Comparison of ENCODE assay signal across 8 mouse cellular contexts in genomic region chr2:152011724-152012123, GRCm38 (mm10). TPM values are rescaled to one million over a fixed set of nuclear protein-coding genes. Genes with fewer than 3 reads are reported as not detected.
A peak's percentile ranks its signal among the peaks of the same experiment; 100 is the strongest.
DNase-seq lines count a peak whose midpoint lies in the region; ATAC-seq and TF ChIP-seq lines count a peak whose summit lies in the region.

No protein-coding gene starts in this region.

- H3K9ac ChIP-seq in heart, adult 2 months (ENCODE audit: low read depth, low read length), result no peak overlapping the region
- no peak overlapping the region for H3K9ac ChIP-seq in MEL (ENCODE audit: control insufficient read depth, low read depth, low read length, poor library complexity, severe bottlenecking)
- H3K9ac ChIP-seq in hindbrain, embryonic 15.5 days, result no peak overlapping the region
- H3K9ac ChIP-seq in midbrain, embryonic 11.5 days (ENCODE audit: low read length), result no peak overlapping the region

- no peak for TF ChIP-seq POLR2A in heart, adult 2 months (IDR thresholded peaks at IDR 0.05; ENCODE audit: insufficient read depth, low read depth, low read length)
- TF ChIP-seq POLR2A in MEL (IDR thresholded peaks at IDR 0.05; ENCODE audit: control insufficient read depth in 1 of 2, insufficient read depth in 1 of 2, low read depth in 1 of 2, low read length in 2 of 2, poor library complexity in 1 of 2), result no peak

- no peak overlapping the region for H3K4me3 ChIP-seq in heart, adult 2 months
- H3K4me3 ChIP-seq in heart, embryonic 10.5 days, result no peak overlapping the region
- no peak overlapping the region for H3K4me3 ChIP-seq in MEL (ENCODE audit: control insufficient read depth in 1 of 2, insufficient read depth in 1 of 2, low read depth in 2 of 2, low read length in 2 of 2)
- H3K4me3 ChIP-seq in hindbrain, embryonic 15.5 days, result no peak overlapping the region
- H3K4me3 ChIP-seq in midbrain, embryonic 11.5 days (ENCODE audit: low read depth, low read length), result no peak overlapping the region

- TF ChIP-seq CTCF in heart, adult 2 months (IDR thresholded peaks at IDR 0.05), result peak; percentile 40
- TF ChIP-seq CTCF in MEL (IDR thresholded peaks at IDR 0.05 in 2 of 3, conservative IDR thresholded peaks at IDR 0.05 in 1 of 3; ENCODE audit: control insufficient read depth in 1 of 3, insufficient read depth in 1 of 3, low read depth in 2 of 3, low read length in 3 of 3, poor library complexity in 1 of 3, severe bottlenecking in 1 of 3), result peak in 2 of 3 experiments; percentile 13 to 50; a peak in 3 of 6 replicates

- intact Hi-C loops in heart, adult 2 months (cut with DNase I), result no loop called here

- WGBS in heart, adult 2 months, result 46% methylated on average over 2 of the region's 2 CpGs
- 32% methylated on average over 2 of the region's 2 CpGs for WGBS in heart, embryonic 10.5 days
- 37% methylated on average over 2 of the region's 2 CpGs for WGBS in hindbrain, embryonic 15.5 days
- WGBS in midbrain, embryonic 11.5 days, result 26% methylated on average over 2 of the region's 2 CpGs

- H3K27ac ChIP-seq in heart, adult 2 months, result peak overlapping the region; percentile 33; the same call in 1 of the 2 replicates
- H3K27ac ChIP-seq in heart, embryonic 10.5 days, result no peak overlapping the region
- no peak overlapping the region for H3K27ac ChIP-seq in MEL (ENCODE audit: control insufficient read depth, low read depth, low read length)
- 0 out of 2 replicates have a peak overlapping the region, but pooled peaks have one; percentile 30 for H3K27ac ChIP-seq in hindbrain, embryonic 15.5 days (replicated peaks)
- H3K27ac ChIP-seq in midbrain, embryonic 11.5 days (ENCODE audit: low read depth, low read length), result no peak overlapping the region

- DNase-seq in heart, adult 2 months, result no peak
- no peak for DNase-seq in heart, embryonic 10.5 days (ENCODE audit: low spot score)
- no peak for DNase-seq in MEL (ENCODE audit: low read depth, low spot score)
- DNase-seq in midbrain, embryonic 11.5 days (ENCODE audit: low spot score, missing footprints), result no peak
- DNase-seq in right cerebral cortex, postnatal 10 days (ENCODE audit: low spot score in 2 of 2), result no peak
- DNase-seq in gastrocnemius, postnatal 4 days (ENCODE audit: low spot score in 2 of 2), result no peak
- DNase-seq in thymus, postnatal 10 days (ENCODE audit: low spot score in 2 of 2), result no peak

- peak; percentile 39; the same call in 1 of the 2 replicates for ATAC-seq in hindbrain, embryonic 15.5 days (ENCODE audit: low FRiP score, low read depth)
- peak; percentile 33; the same call in 1 of the 2 replicates for ATAC-seq in midbrain, embryonic 11.5 days (ENCODE audit: low FRiP score)

- no peaks in the 10 kb centered on the region for H3K9me3 ChIP-seq in heart, embryonic 10.5 days
- no peaks in the 10 kb centered on the region for H3K9me3 ChIP-seq in MEL (replicated peaks; ENCODE audit: insufficient read depth, low read length)
- H3K9me3 ChIP-seq in hindbrain, embryonic 15.5 days, result no peaks in the 10 kb centered on the region
- no peaks in the 10 kb centered on the region for H3K9me3 ChIP-seq in midbrain, embryonic 11.5 days (ENCODE audit: control insufficient read depth, low read length)

- no peak overlapping the region for H3K4me2 ChIP-seq in hindbrain, embryonic 15.5 days
- no peak overlapping the region for H3K4me2 ChIP-seq in midbrain, embryonic 11.5 days

- TF ChIP-seq RAD21 in MEL (IDR thresholded peaks at IDR 0.05; ENCODE audit: low read depth, low read length), result peak; percentile 1

- TF ChIP-seq EP300 in heart, adult 2 months (IDR thresholded peaks at IDR 0.05; ENCODE audit: insufficient read depth, low read depth, low read length), result no peak
- TF ChIP-seq EP300 in MEL (IDR thresholded peaks at IDR 0.05; ENCODE audit: low read depth in 1 of 2, low read length in 2 of 2), result no peak

- H3K27me3 ChIP-seq in heart, adult 2 months (ENCODE audit: control insufficient read depth, insufficient read depth, low read length), result no peaks in the 10 kb centered on the region
- peaks cover 29% of the 10 kb centered on the region for H3K27me3 ChIP-seq in heart, embryonic 10.5 days (ENCODE audit: insufficient read depth, poor library complexity, severe bottlenecking)
- no peaks in the 10 kb centered on the region for H3K27me3 ChIP-seq in MEL (ENCODE audit: control insufficient read depth in 1 of 2, insufficient read depth in 2 of 2, low read length in 2 of 2)
- H3K27me3 ChIP-seq in hindbrain, embryonic 15.5 days, result no peaks in the 10 kb centered on the region
- H3K27me3 ChIP-seq in midbrain, embryonic 11.5 days (ENCODE audit: control insufficient read depth, insufficient read depth, low read length), result no peaks in the 10 kb centered on the region

- H3K79me2 ChIP-seq in heart, adult 2 months (replicated peaks; ENCODE audit: control insufficient read depth, insufficient read depth, low read length), result no peaks in the 10 kb centered on the region
- no peaks in the 10 kb centered on the region for H3K79me2 ChIP-seq in MEL (ENCODE audit: control insufficient read depth, insufficient read depth, low read length, poor library complexity)

- H3K4me1 ChIP-seq in heart, adult 2 months (ENCODE audit: control insufficient read depth, insufficient read depth, low read length), result peaks cover 5% of the 10 kb centered on the region
- no peaks in the 10 kb centered on the region for H3K4me1 ChIP-seq in heart, embryonic 10.5 days
- peaks cover 0 to 11% of the 10 kb centered on the region in 2 experiments; a peak in 1 of 4 replicates for H3K4me1 ChIP-seq in MEL (ENCODE audit: control insufficient read depth in 1 of 2, insufficient read depth in 2 of 2, low read length in 2 of 2)
- 0 out of 2 replicates have a peak, but pooled peaks cover 3% of the 10 kb centered on the region for H3K4me1 ChIP-seq in hindbrain, embryonic 15.5 days (replicated peaks)
- no peaks in the 10 kb centered on the region; the same call in 1 of the 2 replicates for H3K4me1 ChIP-seq in midbrain, embryonic 11.5 days (ENCODE audit: control insufficient read depth, insufficient read depth, low read length)

- no peaks in the 10 kb centered on the region for H3K36me3 ChIP-seq in heart, adult 2 months (ENCODE audit: control insufficient read depth, insufficient read depth, low read length)
- H3K36me3 ChIP-seq in heart, embryonic 10.5 days, result no peaks in the 10 kb centered on the region
- H3K36me3 ChIP-seq in MEL (ENCODE audit: control insufficient read depth in 1 of 2, insufficient read depth in 2 of 2, low read length in 2 of 2), result peaks cover 0 to 5% of the 10 kb centered on the region in 2 experiments; a peak in 2 of 4 replicates
- no peaks in the 10 kb centered on the region for H3K36me3 ChIP-seq in hindbrain, embryonic 15.5 days
- H3K36me3 ChIP-seq in midbrain, embryonic 11.5 days (ENCODE audit: control insufficient read depth, insufficient read depth, low read length), result no peaks in the 10 kb centered on the region

TF ChIP-seq in MEL, 35 proteins besides CTCF, POLR2A, EP300 and RAD21:
- TF ChIP-seq SMC3 (IDR thresholded peaks at IDR 0.05; ENCODE audit: low read depth, low read length), result peak; percentile 36; the same call in 1 of the 2 replicates
- TF ChIP-seq MXI1 (IDR thresholded peaks at IDR 0.05; ENCODE audit: low read depth, low read length), result no peak
- no peak for TF ChIP-seq JUND (IDR thresholded peaks at IDR 0.05; ENCODE audit: low read depth, low read length)
- no peak for TF ChIP-seq ETS1 (IDR thresholded peaks at IDR 0.05; ENCODE audit: low read depth, low read length)
- no peak for TF ChIP-seq NRF1 (IDR thresholded peaks at IDR 0.05; ENCODE audit: insufficient read depth, low read depth, low read length, poor library complexity, severe bottlenecking)

RNA-seq across cellular contexts. Expression of gene Slc52a3, which starts 15.4 kb away (rescaled TPM):
- 1 to 10 TPM; 1.8 to 3.4 TPM for total RNA-seq in heart, adult 2 months (2021)
- polyA plus RNA-seq in heart, adult 2 months (2012; rRNA removed), result 2.5 and 2.8 TPM in 2 replicates
- 1.2 and 1.3 TPM in 2 replicates for polyA plus RNA-seq in heart, embryonic 10.5 days (2016; fragmentation: Nextera tagmentation; extraction: Ambion mirVana)
- total RNA-seq in MEL (2012; rRNA removed), result 11.1 and 14.8 TPM in 2 replicates
- 10 to 100 TPM in 1 of 2 experiments, not detected in 1; 17.0 TPM for polyA plus RNA-seq in MEL (2012; ENCODE audit: insufficient read depth in 1 of 2, insufficient read length in 2 of 2, low read depth in 1 of 2, low replicate concordance in 2 of 2, missing spikeins in 1 of 2)
- 1.4 and 1.7 TPM in 2 replicates for polyA plus RNA-seq in hindbrain, embryonic 15.5 days (2015; fragmentation: Nextera tagmentation; extraction: Ambion mirVana)
- polyA plus RNA-seq in midbrain, embryonic 11.5 days (2014; fragmentation: Nextera tagmentation; extraction: Ambion mirVana), result 0.64 and 0.88 TPM in 2 replicates
- 1 to 10 TPM; 1.3 to 1.6 TPM for total RNA-seq in gastrocnemius, postnatal 4 days (2021)

RNA-seq across cellular contexts. Expression of gene Fam110a, which starts 31.7 kb away (rescaled TPM):
- total RNA-seq in heart, adult 2 months (2021), result 1 to 10 TPM; 4.3 to 4.7 TPM
- 6.6 and 7.2 TPM in 2 replicates for polyA plus RNA-seq in heart, adult 2 months (2012; rRNA removed)
- polyA plus RNA-seq in heart, embryonic 10.5 days (2016; fragmentation: Nextera tagmentation; extraction: Ambion mirVana), result 11.4 and 16.3 TPM in 2 replicates
- total RNA-seq in MEL (2012; rRNA removed), result 5.7 TPM in 2 replicates
- 10 to 100 TPM in 1 of 2 experiments, not detected in 1; 10.8 TPM for polyA plus RNA-seq in MEL (2012; ENCODE audit: insufficient read depth in 1 of 2, insufficient read length in 2 of 2, low read depth in 1 of 2, low replicate concordance in 2 of 2, missing spikeins in 1 of 2)
- polyA plus RNA-seq in hindbrain, embryonic 15.5 days (2015; fragmentation: Nextera tagmentation; extraction: Ambion mirVana), result 48.3 and 54.6 TPM in 2 replicates
- 85.9 and 96.4 TPM in 2 replicates for polyA plus RNA-seq in midbrain, embryonic 11.5 days (2014; fragmentation: Nextera tagmentation; extraction: Ambion mirVana)
- 10 to 100 TPM; 11.1 to 14.3 TPM for total RNA-seq in gastrocnemius, postnatal 4 days (2021)

Comparison
In these comparisons a context has a peak if more than half of its experiments do, and no peak if none do; other contexts are left out.
1. H3K27ac ChIP-seq: peak in heart, adult 2 months (single experiment) and hindbrain, embryonic 15.5 days (single experiment); none in heart, embryonic 10.5 days (single experiment), MEL (single experiment) and midbrain, embryonic 11.5 days (single experiment).